Mouse (Mus musculus): ENCODE data around the gene Gm10912. TPM values are rescaled to one million over a fixed set of nuclear protein-coding genes. Genes with fewer than 3 reads are reported as not detected.

The Gm10912 gene
- polyA plus RNA-seq (2015; fragmentation: Nextera tagmentation; extraction: Ambion mirVana): not detected in 2 replicates

GRCm38 (mm10) chr2:104065526-104065925 lies at the start of gene Gm10912:
Gene Gm10912 (plus strand): TSS chr2:104065826.

DNA sequence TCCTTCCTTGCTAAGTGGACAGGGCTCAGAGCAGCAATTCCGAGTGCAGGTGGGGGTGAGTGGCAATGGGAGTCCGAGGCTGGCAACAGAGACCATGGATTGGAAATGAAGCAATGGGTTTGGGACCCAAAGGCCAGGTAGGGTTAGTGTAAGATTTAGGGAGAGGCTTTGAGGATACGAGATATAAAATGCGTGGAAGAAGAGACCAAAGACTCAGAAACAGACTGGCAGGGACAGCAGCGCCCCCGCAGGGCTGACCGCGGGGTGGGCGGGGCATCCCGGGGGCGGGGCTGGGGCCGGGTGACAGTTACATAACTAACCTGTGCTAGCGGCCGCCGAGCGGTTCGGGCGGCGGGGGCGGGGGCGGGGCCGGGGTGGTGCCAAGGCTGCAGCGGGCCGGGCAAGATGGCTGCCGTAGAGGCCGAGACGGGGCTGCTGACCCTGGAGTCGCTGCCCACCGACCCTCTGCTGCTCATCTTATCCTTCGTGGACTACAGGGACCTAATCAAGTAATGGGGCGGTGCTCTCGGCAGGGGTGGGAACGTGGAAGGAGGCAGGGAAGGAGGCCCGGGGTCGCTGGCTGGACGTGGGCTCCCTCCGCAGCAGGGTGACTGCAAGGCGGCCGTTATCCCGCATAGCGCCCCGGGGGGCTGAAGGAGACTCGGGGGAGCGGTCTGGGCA lies 38.0 kb upstream of the Gm10912 start, which contains the start of gene Fbxo3:
TSS of gene Fbxo3 (plus strand) at position 264 of the 681 bp plus-strand sequence.

DNA sequence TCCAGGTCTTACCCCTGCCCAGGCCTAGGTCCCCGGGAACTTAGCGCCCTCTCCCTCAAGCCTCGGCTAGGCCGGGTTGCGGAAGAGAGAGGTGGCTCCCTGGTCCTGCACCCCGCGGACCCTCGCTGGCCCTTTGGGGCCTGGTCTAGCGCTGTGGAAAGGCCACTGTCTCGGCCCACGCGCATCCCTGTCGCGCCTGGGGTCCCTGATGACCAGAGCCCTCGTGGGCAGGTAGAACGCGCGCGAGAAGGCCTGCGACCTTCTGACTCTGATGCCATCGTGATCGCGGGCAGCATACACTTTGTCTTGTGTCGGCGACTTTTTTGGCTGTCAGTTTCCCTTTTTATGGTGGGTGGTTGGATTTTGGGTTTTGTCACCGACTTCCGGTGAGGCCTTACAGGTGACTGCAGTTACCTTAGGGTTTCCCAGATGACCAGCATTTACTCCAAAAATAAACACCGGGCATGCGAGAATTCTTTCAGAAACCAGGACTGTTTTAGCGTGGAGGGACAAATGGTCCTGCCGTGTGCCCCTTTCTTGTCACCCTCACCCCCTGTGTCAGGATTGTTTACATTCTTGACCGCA lies 37.4 kb upstream of the Gm10912 start, which contains the start of gene 4931422A03Rik:
TSS of gene 4931422A03Rik (minus strand) at position 223 of the 585 bp plus-strand sequence.

GRCm38 (mm10) chr2:104068450-104068849 lies 2.8 kb downstream of the Gm10912 start, which contains the start of gene Gm10799:
Gene Gm10799 (minus strand): TSS chr2:104068550.

GRCm38 (mm10) chr2:104069704-104070185 lies 4.1 kb downstream of the Gm10912 start, which contains the start of gene Cd59b:
Gene Cd59b (plus strand): TSS chr2:104069849.

GRCm38 (mm10) chr2:104095741-104096213 lies 30.2 kb downstream of the Gm10912 start, which contains the start of gene Cd59a:
Gene Cd59a (plus strand): TSS chr2:104095801.

Other genes starting within 250 kb of the Gm10912 start
- gene Lmo2, start 107.8 kb upstream of the Gm10912 start, polyA plus RNA-seq (2015; fragmentation: Nextera tagmentation; extraction: Ambion mirVana): 8.6 and 8.9 TPM in 2 replicates
- gene Fbxo3, start 38.1 kb upstream of the Gm10912 start, polyA plus RNA-seq (2015; fragmentation: Nextera tagmentation; extraction: Ambion mirVana): 39.5 and 43.6 TPM in 2 replicates
- 1.4 and 1.5 TPM in 2 replicates for gene 4931422A03Rik, start 37.5 kb upstream of the Gm10912 start, polyA plus RNA-seq (2015; fragmentation: Nextera tagmentation; extraction: Ambion mirVana)
- gene Gm10799, start 2.7 kb downstream of the Gm10912 start, polyA plus RNA-seq (2015; fragmentation: Nextera tagmentation; extraction: Ambion mirVana): not detected in 2 replicates
- gene Cd59b, start 4.0 kb downstream of the Gm10912 start, polyA plus RNA-seq (2015; fragmentation: Nextera tagmentation; extraction: Ambion mirVana): 3.6 and 3.7 TPM in 2 replicates
- 77.7 and 104 TPM in 2 replicates for gene Cd59a, start 30.0 kb downstream of the Gm10912 start, polyA plus RNA-seq (2015; fragmentation: Nextera tagmentation; extraction: Ambion mirVana)
- 0.53 and 0.58 TPM in 2 replicates for gene A930018P22Rik, start 56.9 kb downstream of the Gm10912 start, polyA plus RNA-seq (2015; fragmentation: Nextera tagmentation; extraction: Ambion mirVana)

Measured in urinary bladder, postnatal 0 days (tissue).